Comparison of ENCODE assay signal across 9 mouse cellular contexts in the genomic region with DNA sequence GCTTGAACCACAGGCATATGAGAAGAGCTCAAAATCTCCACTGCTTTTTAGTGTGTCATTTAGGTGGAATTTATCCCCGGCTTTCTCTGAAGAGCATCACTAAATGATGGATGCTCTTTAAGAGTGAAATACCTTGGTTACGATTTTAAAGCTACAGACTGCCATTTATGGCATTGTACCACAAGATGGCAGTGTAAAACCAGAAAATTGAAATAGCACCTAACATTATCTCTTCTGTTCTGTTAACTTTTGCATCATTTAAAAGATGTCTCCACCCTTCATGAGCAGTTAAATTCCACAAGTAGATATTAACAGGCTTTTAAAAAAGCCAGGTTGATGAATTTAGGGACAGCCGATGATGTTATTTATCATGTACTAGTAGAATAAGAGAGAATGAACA.
DNase-seq lines count a peak whose midpoint lies in the region; ATAC-seq and TF ChIP-seq lines count a peak whose summit lies in the region.
"Had no signal": no experiment of that assay in that cellular context is flagged by ENCODE, and none has a peak within 500 bp of the region (broad histone marks: within the 10 kb centered on the region; RNA-seq: fewer than 3 reads in every experiment).

No protein-coding gene starts in this region.

- TF ChIP-seq CTCF in intestine, postnatal 0 days (IDR thresholded peaks at IDR 0.05; ENCODE audit: low read depth): peak; percentile 73
- 0 out of 2 replicates have a peak, but pooled peaks have one; percentile 16 for TF ChIP-seq CTCF in brain, embryonic 14.5 days (IDR thresholded peaks at IDR 0.05; ENCODE audit: borderline replicate concordance, extremely low read depth, insufficient read depth, insufficient read length)
- peak; percentile 80 for TF ChIP-seq CTCF in stomach, postnatal 0 days (IDR thresholded peaks at IDR 0.05; ENCODE audit: low read depth)

- no peak overlapping the region for H3K4me2 ChIP-seq in intestine, postnatal 0 days (replicated peaks; ENCODE audit: low read depth)
- no peak overlapping the region for H3K4me2 ChIP-seq in intestine, embryonic 16.5 days (ENCODE audit: low read depth, low read length)
- H3K4me2 ChIP-seq in midbrain, embryonic 14.5 days (ENCODE audit: low read length): no peak overlapping the region
- H3K4me2 ChIP-seq in midbrain, embryonic 13.5 days (replicated peaks): no peak overlapping the region
- no peak overlapping the region for H3K4me2 ChIP-seq in stomach, postnatal 0 days (replicated peaks; ENCODE audit: low read depth)
- no peak overlapping the region for H3K4me2 ChIP-seq in neural tube, embryonic 15.5 days
- H3K4me2 ChIP-seq: midbrain, embryonic 12.5 days had no signal

- H3K4me3 ChIP-seq in intestine, postnatal 0 days (ENCODE audit: low read depth, low read length): no peak overlapping the region
- no peak overlapping the region for H3K4me3 ChIP-seq in intestine, embryonic 16.5 days (ENCODE audit: low read length)
- H3K4me3 ChIP-seq in midbrain, embryonic 14.5 days (replicated peaks; ENCODE audit: low read depth, low read length): no peak overlapping the region
- no peak overlapping the region for H3K4me3 ChIP-seq in midbrain, embryonic 13.5 days (replicated peaks)
- no peak overlapping the region for H3K4me3 ChIP-seq in stomach, postnatal 0 days (ENCODE audit: low read depth, low read length)
- no peak overlapping the region for H3K4me3 ChIP-seq in neural tube, embryonic 15.5 days (replicated peaks)
- H3K4me3 ChIP-seq: midbrain, embryonic 12.5 days had no signal

- TF ChIP-seq POLR2A in brain, embryonic 14.5 days (IDR thresholded peaks at IDR 0.05; ENCODE audit: borderline replicate concordance, extremely low read depth, insufficient read depth, insufficient read length, poor library complexity, severe bottlenecking): no peak

- H3K27me3 ChIP-seq in intestine, postnatal 0 days (replicated peaks; ENCODE audit: control insufficient read depth, insufficient read depth, low read length): no peaks in the 10 kb centered on the region
- H3K27me3 ChIP-seq in intestine, embryonic 16.5 days (replicated peaks; ENCODE audit: control insufficient read depth, insufficient read depth, low read length): no peaks in the 10 kb centered on the region
- H3K27me3 ChIP-seq in midbrain, embryonic 14.5 days (ENCODE audit: control insufficient read depth, insufficient read depth, low read length): no peaks in the 10 kb centered on the region
- H3K27me3 ChIP-seq in midbrain, embryonic 13.5 days: no peaks in the 10 kb centered on the region
- H3K27me3 ChIP-seq in stomach, postnatal 0 days (ENCODE audit: control insufficient read depth, insufficient read depth, low read length): no peaks in the 10 kb centered on the region
- no peaks in the 10 kb centered on the region for H3K27me3 ChIP-seq in neural tube, embryonic 15.5 days (replicated peaks)
- H3K27me3 ChIP-seq: midbrain, embryonic 12.5 days had no signal

- no peaks in the 10 kb centered on the region for H3K4me1 ChIP-seq in intestine, postnatal 0 days (replicated peaks; ENCODE audit: control insufficient read depth, insufficient read depth, low read length)
- H3K4me1 ChIP-seq in intestine, embryonic 16.5 days (ENCODE audit: control insufficient read depth, insufficient read depth, low read length): no peaks in the 10 kb centered on the region
- no peaks in the 10 kb centered on the region for H3K4me1 ChIP-seq in midbrain, embryonic 14.5 days (ENCODE audit: control insufficient read depth, insufficient read depth, low read length)
- no peaks in the 10 kb centered on the region for H3K4me1 ChIP-seq in midbrain, embryonic 13.5 days (replicated peaks)
- no peaks in the 10 kb centered on the region for H3K4me1 ChIP-seq in stomach, postnatal 0 days (replicated peaks; ENCODE audit: control insufficient read depth, insufficient read depth)
- H3K4me1 ChIP-seq in neural tube, embryonic 15.5 days: no peaks in the 10 kb centered on the region
- H3K4me1 ChIP-seq: midbrain, embryonic 12.5 days had no signal

- ATAC-seq in intestine, postnatal 0 days: no peak
- no peak for ATAC-seq in intestine, embryonic 16.5 days
- ATAC-seq in midbrain, embryonic 14.5 days (ENCODE audit: low FRiP score, low TSS enrichment): no peak
- no peak for ATAC-seq in midbrain, embryonic 13.5 days
- no peak for ATAC-seq in stomach, postnatal 0 days (ENCODE audit: low FRiP score, low TSS enrichment)
- ATAC-seq in neural tube, embryonic 15.5 days (ENCODE audit: low FRiP score): no peak

- H3K27ac ChIP-seq in intestine, postnatal 0 days (ENCODE audit: low read depth, low read length): no peak overlapping the region
- no peak overlapping the region for H3K27ac ChIP-seq in intestine, embryonic 16.5 days (ENCODE audit: low read length)
- no peak overlapping the region for H3K27ac ChIP-seq in midbrain, embryonic 14.5 days (replicated peaks; ENCODE audit: low read depth, low read length)
- H3K27ac ChIP-seq in midbrain, embryonic 13.5 days: no peak overlapping the region
- no peak overlapping the region for H3K27ac ChIP-seq in stomach, postnatal 0 days (replicated peaks)
- no peak overlapping the region for H3K27ac ChIP-seq in neural tube, embryonic 15.5 days (replicated peaks)
- H3K27ac ChIP-seq: midbrain, embryonic 12.5 days had no signal

- no peak for TF ChIP-seq EP300 in stomach, postnatal 0 days (optimal IDR thresholded peaks at IDR 0.05)

- no peak overlapping the region for H3K9ac ChIP-seq in intestine, postnatal 0 days (ENCODE audit: low read depth, low read length)
- no peak overlapping the region for H3K9ac ChIP-seq in intestine, embryonic 16.5 days (ENCODE audit: low read depth, low read length)
- H3K9ac ChIP-seq in midbrain, embryonic 14.5 days (replicated peaks; ENCODE audit: low read length): no peak overlapping the region
- H3K9ac ChIP-seq in midbrain, embryonic 13.5 days (replicated peaks): no peak overlapping the region
- no peak overlapping the region for H3K9ac ChIP-seq in stomach, postnatal 0 days (ENCODE audit: low read length)
- H3K9ac ChIP-seq in neural tube, embryonic 15.5 days (replicated peaks): no peak overlapping the region
- H3K9ac ChIP-seq: midbrain, embryonic 12.5 days had no signal

- no peaks in the 10 kb centered on the region for H3K9me3 ChIP-seq in intestine, postnatal 0 days (ENCODE audit: control insufficient read depth)
- H3K9me3 ChIP-seq in intestine, embryonic 16.5 days (ENCODE audit: control insufficient read depth, low read length): no peaks in the 10 kb centered on the region
- no peaks in the 10 kb centered on the region for H3K9me3 ChIP-seq in midbrain, embryonic 14.5 days (ENCODE audit: control insufficient read depth, low read length)
- H3K9me3 ChIP-seq in midbrain, embryonic 13.5 days: no peaks in the 10 kb centered on the region
- H3K9me3 ChIP-seq in stomach, postnatal 0 days (ENCODE audit: control insufficient read depth, low read length): no peaks in the 10 kb centered on the region
- no peaks in the 10 kb centered on the region for H3K9me3 ChIP-seq in neural tube, embryonic 15.5 days (replicated peaks)
- H3K9me3 ChIP-seq: midbrain, embryonic 12.5 days had no signal

- H3K36me3 ChIP-seq in intestine, postnatal 0 days (ENCODE audit: control insufficient read depth, insufficient read depth): peaks cover 48% of the 10 kb centered on the region
- peaks cover 5% of the 10 kb centered on the region for H3K36me3 ChIP-seq in intestine, embryonic 16.5 days (ENCODE audit: control insufficient read depth, insufficient read depth, low read length)
- peaks cover 58% of the 10 kb centered on the region for H3K36me3 ChIP-seq in midbrain, embryonic 14.5 days (ENCODE audit: control insufficient read depth, insufficient read depth, low read length)
- peaks cover 42% of the 10 kb centered on the region for H3K36me3 ChIP-seq in midbrain, embryonic 13.5 days
- no peaks in the 10 kb centered on the region; the same call in none of the 2 replicates for H3K36me3 ChIP-seq in stomach, postnatal 0 days (ENCODE audit: control insufficient read depth, insufficient read depth, low read length)
- peaks cover 53% of the 10 kb centered on the region for H3K36me3 ChIP-seq in neural tube, embryonic 15.5 days

- WGBS in intestine, postnatal 0 days: 59% methylated on average over 3 of the region's 3 CpGs
- WGBS in intestine, embryonic 16.5 days: 64% methylated on average over 3 of the region's 3 CpGs
- WGBS in midbrain, embryonic 14.5 days: 71% methylated on average over 3 of the region's 3 CpGs
- 72% methylated on average over 3 of the region's 3 CpGs for WGBS in midbrain, embryonic 13.5 days
- 50% methylated on average over 3 of the region's 3 CpGs for WGBS in stomach, postnatal 0 days
- 56% methylated on average over 3 of the region's 3 CpGs for WGBS in neural tube, embryonic 15.5 days

- peak; percentile 83 for DNase-seq in midbrain, embryonic 14.5 days
- peak; percentile 72 for DNase-seq in brain, embryonic 14.5 days (ENCODE audit: low read depth)
- DNase-seq in stomach, postnatal 0 days (ENCODE audit: low spot score): no peak
- DNase-seq: kidney, postnatal 4 days had no signal

Comparison
In these comparisons a context has a peak if more than half of its experiments do, and no peak if none do; other contexts are left out.
1. CTCF ChIP-seq: peak in every context shown above with its lines; median percentile 80 in stomach, postnatal 0 days; 73 in intestine, postnatal 0 days; 16 in brain, embryonic 14.5 days.